Mouse (Mus musculus): ENCODE measurements at regions not wholly inside any gene's neighbourhood (a gene's known extent, or its start where the extent isn't known, plus 50 kb on each side); places are given as distances from the start of the nearest gene placed in this dataset.
"Not testable (repeated sequence)": the region's sequence is repeated elsewhere in the genome, so short reads cannot be mapped to it uniquely, and the experiment has no call there.

GRCm38 (mm10) chr8:20495542-20495941 is 119.2 kb upstream of the Gm21119 start:
- DNase-seq (ENCODE audit: extremely low spot score, low spot score); H3K9me3 ChIP-seq; H3K36me3 ChIP-seq (replicated peaks); H3K27ac ChIP-seq; H3K27me3 ChIP-seq (ENCODE audit: poor library complexity, severe bottlenecking); H3K4me1 ChIP-seq; H3K4me3 ChIP-seq: not testable (repeated sequence)
- WGBS, result no CpG with 5 or more reads among the region's 1 CpGs

GRCm38 (mm10) chr8:20513920-20514319 is 100.8 kb upstream of the Gm21119 start:
- H3K4me1 ChIP-seq; H3K27ac ChIP-seq; H3K36me3 ChIP-seq (replicated peaks); DNase-seq (ENCODE audit: extremely low spot score, low spot score); H3K27me3 ChIP-seq (ENCODE audit: poor library complexity, severe bottlenecking); H3K4me3 ChIP-seq: not testable (repeated sequence)
- WGBS, result 78% methylated on average over 1 of the region's 1 CpGs
- H3K9me3 ChIP-seq, result peaks cover 24% of the 10 kb centered on the region

- DNase-seq (ENCODE audit: extremely low spot score, low spot score), result not testable (repeated sequence)
These were observed 98.3 kb upstream of the Gm21119 start for GRCm38 (mm10) chr8:20516324-20516830.

DNA sequence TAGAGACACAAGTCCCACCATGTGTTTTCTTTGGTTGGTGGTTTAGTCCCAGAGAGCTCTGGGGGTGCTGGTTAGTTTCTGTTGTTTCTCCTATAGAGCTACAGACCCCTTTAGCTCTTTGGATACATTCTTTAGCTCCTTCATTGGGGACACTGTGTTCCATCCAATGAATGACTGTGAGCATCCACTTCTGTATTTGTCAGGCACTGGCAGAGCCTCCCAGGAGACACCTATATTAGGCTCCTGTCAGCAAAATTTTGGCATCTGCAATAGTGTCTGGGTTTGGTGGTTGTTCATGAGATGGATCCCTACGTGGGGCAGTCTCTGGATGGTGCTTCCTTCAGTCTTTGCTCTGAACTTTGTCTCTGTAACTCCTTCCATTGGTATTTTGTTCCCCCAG is 97.2 kb upstream of the Gm21119 start:
- H3K27ac ChIP-seq; H3K4me3 ChIP-seq; DNase-seq (ENCODE audit: extremely low spot score, low spot score); H3K27me3 ChIP-seq (ENCODE audit: poor library complexity, severe bottlenecking); H3K4me1 ChIP-seq; H3K36me3 ChIP-seq (replicated peaks): not testable (repeated sequence)
- 53% methylated on average over 1 of the region's 1 CpGs for WGBS
- H3K9me3 ChIP-seq, result peaks cover 33% of the 10 kb centered on the region

More at GRCm38 (mm10) chr8:20516324-20516830, 98.3 kb upstream of the Gm21119 start:
- H3K4me1 ChIP-seq; H3K4me3 ChIP-seq; H3K27ac ChIP-seq; H3K36me3 ChIP-seq (replicated peaks); H3K27me3 ChIP-seq (ENCODE audit: poor library complexity, severe bottlenecking): not testable (repeated sequence)
- peaks cover 30% of the 10 kb centered on the region for H3K9me3 ChIP-seq
- WGBS, result 80% methylated on average over 3 of the region's 3 CpGs

- not testable (repeated sequence) for H3K27me3 ChIP-seq (ENCODE audit: poor library complexity, severe bottlenecking); H3K27ac ChIP-seq; H3K36me3 ChIP-seq (replicated peaks); H3K4me3 ChIP-seq; H3K4me1 ChIP-seq; DNase-seq (ENCODE audit: extremely low spot score, low spot score)
- peaks cover 14% of the 10 kb centered on the region for H3K9me3 ChIP-seq
These were observed 90.2 kb upstream of the Gm21119 start for GRCm38 (mm10) chr8:20524539-20524938.

DNA sequence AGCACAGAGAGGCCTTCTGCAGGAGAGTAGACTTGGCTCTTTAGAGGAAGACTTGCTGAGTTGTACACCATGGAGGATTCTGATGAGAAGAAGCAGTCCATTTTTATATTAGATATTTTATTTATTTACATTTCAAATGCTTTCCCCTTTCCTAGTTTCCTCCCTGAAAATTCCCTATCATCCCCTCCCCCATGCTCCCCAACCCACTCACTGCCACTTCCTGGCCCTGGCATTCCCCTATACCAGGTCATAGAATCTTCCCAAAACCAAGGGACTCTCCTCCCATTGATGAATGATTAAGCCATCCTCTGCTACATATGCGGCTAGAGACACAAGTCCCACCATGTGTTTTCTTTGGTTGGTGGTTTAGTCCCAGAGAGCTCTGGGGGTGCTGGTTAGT is 85.7 kb upstream of the Gm21119 start:
- H3K36me3 ChIP-seq (replicated peaks); H3K27ac ChIP-seq; H3K27me3 ChIP-seq (ENCODE audit: poor library complexity, severe bottlenecking); H3K4me1 ChIP-seq; H3K4me3 ChIP-seq; DNase-seq (ENCODE audit: extremely low spot score, low spot score); H3K9me3 ChIP-seq: not testable (repeated sequence)
- WGBS, result no CpG with 5 or more reads among the region's 1 CpGs

DNA sequence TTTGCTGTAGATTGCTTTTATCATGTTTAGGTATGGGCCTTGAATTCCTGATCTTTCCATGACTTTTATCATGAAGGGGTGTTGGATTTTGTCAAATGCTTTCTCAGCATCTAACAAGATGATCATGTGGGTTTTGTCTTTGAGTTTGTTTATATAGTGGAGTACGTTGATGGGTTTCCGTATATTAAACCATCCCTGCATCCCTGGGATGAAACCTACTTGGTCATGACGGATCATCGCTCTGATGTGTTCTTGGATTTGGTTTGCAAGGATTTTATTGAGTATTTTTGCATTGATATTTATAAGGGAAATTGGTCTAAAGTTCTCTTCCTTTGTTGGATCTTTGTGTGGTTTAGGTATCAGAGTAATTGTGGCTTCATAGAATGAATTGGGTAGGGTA is 75.7 kb upstream of the Gm21119 start:
- H3K4me3 ChIP-seq; H3K36me3 ChIP-seq (replicated peaks); H3K9me3 ChIP-seq; H3K4me1 ChIP-seq; H3K27me3 ChIP-seq (ENCODE audit: poor library complexity, severe bottlenecking); H3K27ac ChIP-seq; DNase-seq (ENCODE audit: extremely low spot score, low spot score): not testable (repeated sequence)
- WGBS, result 93% methylated on average over 4 of the region's 4 CpGs

DNA sequence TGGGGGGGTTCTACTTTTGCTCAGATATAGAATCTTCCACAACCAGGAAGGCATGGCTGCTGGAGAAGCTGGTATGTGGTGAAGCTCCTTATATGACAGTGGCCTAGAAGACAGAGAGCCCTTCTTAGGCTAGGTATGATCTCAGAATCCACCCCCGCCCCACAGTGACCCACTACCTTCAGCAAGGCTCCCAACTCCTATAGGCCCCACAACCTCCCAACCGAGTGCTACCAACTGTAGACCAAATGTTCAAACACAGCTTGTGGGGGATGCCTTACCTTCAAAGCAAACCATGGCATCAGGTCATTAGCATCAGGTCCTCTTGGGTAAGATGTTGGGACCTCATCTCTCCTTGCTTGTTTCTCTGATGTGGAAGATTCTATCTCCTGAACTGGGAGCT is 70.6 kb upstream of the Gm21119 start:
- WGBS, result 92% methylated on average over 2 of the region's 2 CpGs
- not testable (repeated sequence) for H3K4me1 ChIP-seq; H3K36me3 ChIP-seq (replicated peaks); H3K4me3 ChIP-seq; H3K27me3 ChIP-seq (ENCODE audit: poor library complexity, severe bottlenecking); H3K9me3 ChIP-seq; H3K27ac ChIP-seq; DNase-seq (ENCODE audit: extremely low spot score, low spot score)

GRCm38 (mm10) chr8:20545347-20545746 is 69.4 kb upstream of the Gm21119 start:
- not testable (repeated sequence) for H3K9me3 ChIP-seq; H3K27ac ChIP-seq; H3K4me1 ChIP-seq; H3K4me3 ChIP-seq; H3K36me3 ChIP-seq (replicated peaks); DNase-seq (ENCODE audit: extremely low spot score, low spot score); H3K27me3 ChIP-seq (ENCODE audit: poor library complexity, severe bottlenecking)
- WGBS, result 50% methylated on average over 2 of the region's 2 CpGs

- not testable (repeated sequence) for H3K27ac ChIP-seq; H3K36me3 ChIP-seq (replicated peaks); H3K4me1 ChIP-seq; H3K9me3 ChIP-seq; H3K27me3 ChIP-seq (ENCODE audit: poor library complexity, severe bottlenecking); H3K4me3 ChIP-seq; DNase-seq (ENCODE audit: extremely low spot score, low spot score)
- WGBS, result no CpG with 5 or more reads among the region's 3 CpGs
These were observed 68.3 kb upstream of the Gm21119 start for GRCm38 (mm10) chr8:20546401-20546800.

GRCm38 (mm10) chr8:20550054-20550778 is 64.5 kb upstream of the Gm21119 start:
- peak; percentile 32 for DNase-seq (ENCODE audit: extremely low spot score, low spot score)
- not testable (repeated sequence) for H3K4me1 ChIP-seq; H3K36me3 ChIP-seq (replicated peaks); H3K27me3 ChIP-seq (ENCODE audit: poor library complexity, severe bottlenecking); H3K9me3 ChIP-seq
- H3K27ac ChIP-seq, result peak overlapping the region; percentile 89
- H3K4me3 ChIP-seq, result peak overlapping the region; percentile 58
- WGBS, result 14% methylated on average over 64 of the region's 64 CpGs

DNA sequence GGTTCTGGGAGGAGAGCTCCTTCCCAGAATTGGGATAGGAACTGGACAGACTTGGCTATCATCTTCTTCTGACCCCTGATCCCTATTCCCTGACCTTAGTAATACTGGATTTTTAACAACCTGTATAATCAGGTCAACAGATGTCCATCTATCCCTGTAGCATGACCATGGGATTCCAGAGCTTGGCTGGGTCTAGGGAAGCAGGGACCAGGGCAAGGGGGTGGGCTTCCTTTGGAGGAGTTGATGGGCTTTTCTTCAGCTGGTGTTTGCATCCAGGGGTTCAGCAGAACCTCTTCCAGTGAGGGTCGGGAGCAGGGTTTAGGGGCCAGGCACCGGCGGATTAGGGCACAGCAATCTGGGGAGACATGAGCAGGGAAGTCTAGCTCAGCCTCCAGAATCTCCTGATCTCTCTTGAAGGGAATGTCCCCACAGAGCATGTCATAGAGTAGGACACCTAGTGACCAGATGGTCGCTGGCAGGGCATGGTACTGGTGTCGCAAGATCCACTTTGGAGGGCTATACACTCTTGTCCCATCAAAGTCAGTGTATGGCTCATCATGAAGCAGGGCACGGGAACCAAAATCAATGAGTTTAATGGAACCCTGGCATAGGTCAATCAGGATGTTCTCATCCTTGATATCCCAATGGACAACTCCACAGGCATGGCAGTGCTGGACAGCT is 58.1 kb upstream of the Gm21119 start:
- no CpG with 5 or more reads among the region's 6 CpGs for WGBS
- DNase-seq (ENCODE audit: extremely low spot score, low spot score); H3K4me3 ChIP-seq; H3K27ac ChIP-seq; H3K9me3 ChIP-seq; H3K4me1 ChIP-seq; H3K27me3 ChIP-seq (ENCODE audit: poor library complexity, severe bottlenecking): not testable (repeated sequence)
- peaks cover 11% of the 10 kb centered on the region for H3K36me3 ChIP-seq (replicated peaks)

DNA sequence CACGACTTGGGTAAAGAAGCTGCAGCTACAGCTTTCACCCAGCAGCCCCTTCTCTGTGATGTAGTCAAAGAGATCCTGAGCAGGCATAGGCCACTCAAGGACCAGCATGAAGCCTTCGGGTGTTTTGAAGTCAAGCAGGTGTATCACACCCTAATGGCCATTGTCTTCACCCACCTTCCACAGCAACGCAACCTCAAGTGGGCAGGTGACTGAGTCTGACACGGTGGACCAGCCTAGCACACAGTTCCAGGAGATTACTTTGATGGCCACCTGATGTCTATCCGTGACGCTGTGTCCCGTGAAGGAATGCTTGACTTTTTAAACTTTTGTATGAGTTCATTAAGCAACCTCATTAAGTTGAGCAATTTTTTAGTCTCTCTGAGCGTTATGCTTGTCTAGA is 57.5 kb upstream of the Gm21119 start:
- 79% methylated on average over 7 of the region's 8 CpGs for WGBS
- H3K4me3 ChIP-seq, result not testable (repeated sequence)

More for the DNA sequence above, 57.5 kb upstream of the Gm21119 start:
- peaks cover 11% of the 10 kb centered on the region for H3K36me3 ChIP-seq (replicated peaks)
- not testable (repeated sequence) for DNase-seq (ENCODE audit: extremely low spot score, low spot score); H3K27me3 ChIP-seq (ENCODE audit: poor library complexity, severe bottlenecking); H3K9me3 ChIP-seq; H3K4me1 ChIP-seq; H3K27ac ChIP-seq

Measured in forebrain, embryonic 10.5 days (tissue).